ENCODE assay signal across 9 mouse cellular contexts in genomic region chr10:67871811-67872210, GRCm38 (mm10). TPM values are rescaled to one million over a fixed set of nuclear protein-coding genes. Genes with fewer than 3 reads are reported as not detected.
DNase-seq lines count a peak whose midpoint lies in the region; ATAC-seq and TF ChIP-seq lines count a peak whose summit lies in the region.
"Had no signal": no experiment of that assay in that cellular context is flagged by ENCODE, and none has a peak within 500 bp of the region (broad histone marks: within the 10 kb centered on the region; RNA-seq: fewer than 3 reads in every experiment).

No protein-coding gene starts in this region.

- no peak for TF ChIP-seq EP300 in ES-Bruce4 (IDR thresholded peaks at IDR 0.05; ENCODE audit: insufficient read depth, low read depth, low read length)
- TF ChIP-seq EP300 in liver, embryonic 14.5 days (IDR thresholded peaks at IDR 0.05; ENCODE audit: low read depth), result no peak

- TF ChIP-seq POLR2A in ES-Bruce4 (IDR thresholded peaks at IDR 0.05; ENCODE audit: insufficient read depth, low read length), result no peak

- no peaks in the 10 kb centered on the region for H3K36me3 ChIP-seq in ES-Bruce4 (ENCODE audit: control insufficient read depth, insufficient read depth, low read length, poor library complexity, severe bottlenecking)
- no peaks in the 10 kb centered on the region for H3K36me3 ChIP-seq in kidney, postnatal 0 days (ENCODE audit: insufficient read depth, low read length)
- H3K36me3 ChIP-seq in liver, embryonic 14.5 days (replicated peaks; ENCODE audit: control insufficient read depth, insufficient read depth, low read depth), result no peaks in the 10 kb centered on the region
- H3K36me3 ChIP-seq: stomach, embryonic 15.5 days had no signal

- TF ChIP-seq CTCF in ES-Bruce4 (IDR thresholded peaks at IDR 0.05; ENCODE audit: low read depth, low read length), result peak; percentile 78
- TF ChIP-seq CTCF in kidney, postnatal 0 days (IDR thresholded peaks at IDR 0.05; ENCODE audit: low read depth), result peak; percentile 87
- peak; percentile 79 for TF ChIP-seq CTCF in liver, embryonic 14.5 days (IDR thresholded peaks at IDR 0.05; ENCODE audit: low read depth)

- DNase-seq in 3134 (ENCODE audit: extremely low read depth, insufficient read length, low spot score), result peak; percentile 14
- peak; percentile 42 for DNase-seq in cerebellum, adult 11-12 months
- peak; percentile 60 to 70 for DNase-seq in frontal cortex, postnatal 25 days (ENCODE audit: low spot score in 2 of 2)
- peak; percentile 81 for DNase-seq in kidney, postnatal 0 days (ENCODE audit: low spot score)
- DNase-seq in liver, embryonic 14.5 days (ENCODE audit: low read depth in 3 of 3, low spot score in 3 of 3), result no peak
- peak; percentile 45 for DNase-seq in ovary, postnatal 36 days (ENCODE audit: low spot score)
- DNase-seq in urinary bladder, postnatal 25 days (ENCODE audit: low spot score), result peak; percentile 70

- no peaks in the 10 kb centered on the region for H3K9me3 ChIP-seq in ES-Bruce4 (replicated peaks; ENCODE audit: control insufficient read depth, insufficient read depth, low read length, poor library complexity, severe bottlenecking)
- H3K9me3 ChIP-seq in kidney, postnatal 0 days (replicated peaks; ENCODE audit: low read length), result no peaks in the 10 kb centered on the region
- H3K9me3 ChIP-seq in liver, embryonic 14.5 days (ENCODE audit: control insufficient read depth, low read length), result no peaks in the 10 kb centered on the region
- H3K9me3 ChIP-seq: stomach, embryonic 15.5 days had no signal

- no peak for ATAC-seq in kidney, postnatal 0 days (replicated peaks; ENCODE audit: low FRiP score, low read depth)
- no peak for ATAC-seq in liver, embryonic 14.5 days (ENCODE audit: insufficient read depth)

- H3K4me2 ChIP-seq in kidney, postnatal 0 days (ENCODE audit: low read length), result no peak overlapping the region
- H3K4me2 ChIP-seq in liver, embryonic 14.5 days (ENCODE audit: low read depth), result no peak overlapping the region
- H3K4me2 ChIP-seq: stomach, embryonic 15.5 days had no signal

- no peak overlapping the region for H3K27ac ChIP-seq in ES-Bruce4 (ENCODE audit: insufficient read depth, low read length)
- no peak overlapping the region for H3K27ac ChIP-seq in kidney, postnatal 0 days
- no peak overlapping the region for H3K27ac ChIP-seq in liver, embryonic 14.5 days
- H3K27ac ChIP-seq: stomach, embryonic 15.5 days had no signal

- no peaks in the 10 kb centered on the region for H3K4me1 ChIP-seq in ES-Bruce4 (ENCODE audit: control insufficient read depth, insufficient read depth, low read length)
- H3K4me1 ChIP-seq in kidney, postnatal 0 days (replicated peaks; ENCODE audit: insufficient read depth, low read length), result no peaks in the 10 kb centered on the region
- H3K4me1 ChIP-seq in liver, embryonic 14.5 days (replicated peaks; ENCODE audit: control insufficient read depth in 2 of 2, insufficient read depth in 2 of 2, low read length in 1 of 2), result no peaks in the 10 kb centered on the region
- H3K4me1 ChIP-seq: stomach, embryonic 15.5 days had no signal

- no peak overlapping the region for H3K9ac ChIP-seq in ES-Bruce4 (ENCODE audit: low read depth, poor library complexity, severe bottlenecking)
- H3K9ac ChIP-seq in kidney, postnatal 0 days (ENCODE audit: low read depth, low read length), result no peak overlapping the region
- H3K9ac ChIP-seq in liver, embryonic 14.5 days (replicated peaks), result no peak overlapping the region
- H3K9ac ChIP-seq: stomach, embryonic 15.5 days had no signal

- no peak overlapping the region for H3K4me3 ChIP-seq in ES-Bruce4 (ENCODE audit: low read depth, low read length)
- no peak overlapping the region for H3K4me3 ChIP-seq in kidney, postnatal 0 days (replicated peaks; ENCODE audit: low read depth, low read length)
- H3K4me3 ChIP-seq in liver, embryonic 14.5 days (ENCODE audit: insufficient read depth in 1 of 2, low read depth in 2 of 2, low read length in 2 of 2), result no peak overlapping the region
- H3K4me3 ChIP-seq: stomach, embryonic 15.5 days had no signal

- no peaks in the 10 kb centered on the region; the same call in 1 of the 2 replicates for H3K27me3 ChIP-seq in ES-Bruce4 (ENCODE audit: control insufficient read depth, insufficient read depth, low read length, poor library complexity, severe bottlenecking)
- no peaks in the 10 kb centered on the region for H3K27me3 ChIP-seq in kidney, postnatal 0 days (ENCODE audit: insufficient read depth, low read length)
- H3K27me3 ChIP-seq in liver, embryonic 14.5 days (ENCODE audit: control insufficient read depth, insufficient read depth, low read length), result no peaks in the 10 kb centered on the region
- H3K27me3 ChIP-seq: stomach, embryonic 15.5 days had no signal

- WGBS in kidney, postnatal 0 days, result 15% methylated on average over 2 of the region's 2 CpGs
- WGBS in liver, embryonic 14.5 days (ENCODE audit: insufficient replicate concordance), result 9% methylated on average over 2 of the region's 2 CpGs

RNA-seq across cellular contexts. Expression of gene Zfp365, which starts 40.7 kb away (rescaled TPM):
- polyA plus RNA-seq in ES-Bruce4 (2011; ENCODE audit: insufficient read depth, insufficient read length, low read depth, missing spikeins), result 27.1 and 33.0 TPM in 2 replicates
- polyA plus RNA-seq in kidney, postnatal 0 days (2015; fragmentation: Nextera tagmentation; extraction: Ambion mirVana), result 0.63 and 0.66 TPM in 2 replicates
- polyA plus RNA-seq in liver, embryonic 14.5 days (2012; rRNA removed), result 0.01 and 0.03 TPM in 2 replicates
- polyA plus RNA-seq in liver, embryonic 14.5 days (2014; fragmentation: Nextera tagmentation; extraction: Ambion mirVana), result 0.03 TPM in 1 of 2 replicates, not detected in the other

Comparison
In these comparisons a context has a peak if more than half of its experiments do, and no peak if none do; other contexts are left out.
1. DNase-seq: peak in 3134 (single experiment), cerebellum, adult 11-12 months (single experiment), frontal cortex, postnatal 25 days (2 of 2), kidney, postnatal 0 days (single experiment), ovary, postnatal 36 days (single experiment) and urinary bladder, postnatal 25 days (single experiment); none in liver, embryonic 14.5 days (0 of 3).
2. RNA of gene Zfp365, which starts 40.7 kb away (polyA plus RNA-seq): 27.1 to 33.0 TPM in ES-Bruce4; 0.63 to 0.66 TPM in kidney, postnatal 0 days and 0.01 to 0.03 TPM in liver, embryonic 14.5 days; every median in the first group is over 10 times any median in the second.
3. Peak in every context shown above with its lines, with median percentiles within 50 percentile points of each other: CTCF ChIP-seq.